Mouse (Mus musculus) kidney, adult 2 months (tissue): ENCODE data around the gene Fosb. TPM values are rescaled to one million over a fixed set of nuclear protein-coding genes. Genes with fewer than 3 reads are reported as not detected.

Experiments
- DNase-seq: peaks from one replicate; pipeline ENCODE4 v3.0.0; 2021
- H3K27ac ChIP-seq: fragments of 200-500 bp; 2 replicates; pipeline ENCODE4 v1.5.1; 2012; ENCODE audit warnings: low read depth, low read length, control low read depth, inconsistent platforms; ENCODE audit not compliant: insufficient read depth
- H3K27me3 ChIP-seq: fragments of 200-500 bp; replicated peaks from 2 replicates; pipeline ENCODE4 v1.6.1; 2012; ENCODE audit warnings: mild to moderate bottlenecking, moderate library complexity, low read length, inconsistent platforms; ENCODE audit not compliant: control insufficient read depth, insufficient read depth
- H3K36me3 ChIP-seq: fragments of 200-500 bp; 2 replicates; pipeline ENCODE4 v1.6.1; 2012; ENCODE audit warnings: mild to moderate bottlenecking, moderate library complexity, low read length, inconsistent platforms; ENCODE audit not compliant: control insufficient read depth, insufficient read depth
- H3K4me1 ChIP-seq: fragments of 200-500 bp; 2 replicates; pipeline ENCODE4 v1.6.1; 2011; ENCODE audit warnings: low read length; ENCODE audit not compliant: control insufficient read depth, insufficient read depth
- H3K4me3 ChIP-seq: fragments of 200-500 bp; 2 replicates; pipeline ENCODE4 v1.5.1; 2011; ENCODE audit warnings: mild to moderate bottlenecking, low read depth, low read length, control low read depth; ENCODE audit not compliant: insufficient read depth
- CTCF ChIP-seq: fragments of 200-500 bp; conservative IDR thresholded peaks from 2 replicates; pipeline ENCODE4 v1.5.1; 2011; ENCODE audit warnings: low read depth, mild to moderate bottlenecking, control low read depth, low read length, moderate library complexity, mixed read lengths; ENCODE audit not compliant: insufficient read depth, insufficient read length
- POLR2A ChIP-seq: fragments of 200-500 bp; IDR thresholded peaks from one replicate; pipeline ENCODE4 v1.6.1; 2011; ENCODE audit warnings: low read depth, low read length, control low read depth
- WGBS: fragments of 180-500 bp; shearing (Covaris S2); methylation state at CpG from one replicate; pipeline ENCODE4 v1.1.7; 2018; 5-methylcytosine and 5-hydroxymethylcytosine counted together
- polyA plus RNA-seq: library from polyadenylated mRNA; depleted of rRNA; stranded (reverse); fragments of >200 nt; gene quantifications from 2 replicates; pipeline ENCODE4 v1.2.3, GENCODE M21; 2012

Gene Fosb
- polyA plus RNA-seq, 1 experiment = 0.17 TPM

DNA sequence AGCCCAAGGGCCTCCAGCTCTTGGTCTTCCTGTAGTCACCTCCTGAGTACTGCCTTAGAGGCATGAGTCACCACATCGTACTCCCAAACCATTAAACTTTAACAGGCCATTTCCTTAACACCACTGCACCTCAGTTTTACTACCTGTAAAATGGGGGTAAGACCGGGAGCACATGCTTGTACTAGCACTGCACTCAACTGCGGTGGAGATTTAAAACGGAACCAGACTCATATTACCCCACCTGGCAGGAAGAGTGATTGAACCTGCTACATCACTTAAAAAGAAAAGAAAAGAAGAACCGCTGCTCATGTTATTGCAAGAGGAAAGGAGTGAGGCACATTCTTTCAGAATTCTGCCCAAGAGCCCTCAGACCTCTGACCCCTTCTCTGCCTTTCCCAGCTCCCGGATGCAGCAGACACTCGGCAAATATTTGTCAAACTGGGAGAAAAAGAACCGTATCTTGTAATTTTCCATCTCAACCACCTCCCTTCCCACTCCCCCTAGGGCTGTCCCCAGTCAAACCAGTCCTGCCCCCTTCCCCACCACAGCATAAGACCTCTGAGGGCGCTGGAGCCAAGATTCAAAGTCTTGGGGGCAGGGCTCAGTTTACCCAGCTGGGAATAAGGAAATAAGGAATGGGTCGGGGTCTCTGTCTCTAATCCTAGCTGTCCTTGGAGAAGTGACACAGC is 40.7 kb downstream of the Fosb start:
- TF ChIP-seq CTCF = no peak
- TF ChIP-seq POLR2A = no peak
- Histone ChIP-seq H3K27me3 (no peaks in the 10 kb centered on the region), H3K4me3 (peak overlapping the region; percentile 87), H3K27ac (peak overlapping the region; percentile 84), H3K36me3 (no peaks in the 10 kb centered on the region), H3K4me1 (peaks cover 19% of the 10 kb centered on the region)
- 16% methylated on average over 10 of the region's 10 CpGs for WGBS
- peak; percentile 71 for DNase-seq

DNA sequence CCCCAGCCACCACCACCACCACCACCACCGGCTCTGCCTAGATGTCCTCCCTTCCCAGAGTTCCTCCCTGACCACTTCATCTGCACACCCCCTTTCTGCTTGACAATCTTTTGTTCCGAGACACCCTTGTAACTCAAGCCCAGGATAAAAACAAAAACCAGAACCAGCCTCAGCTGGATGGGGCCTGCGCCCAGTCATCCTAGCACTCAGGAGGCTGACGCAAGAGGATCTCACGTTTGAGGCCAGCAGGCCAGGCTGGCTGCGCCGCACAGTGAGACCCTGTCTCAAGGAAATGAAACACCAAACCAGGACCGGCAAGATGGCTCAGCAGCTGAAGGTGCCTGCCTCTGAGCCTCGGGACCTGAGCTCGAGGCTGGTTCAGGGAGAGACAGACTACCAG is 42.8 kb downstream of the Fosb start:
- 41% methylated on average over 10 of the region's 10 CpGs for WGBS
- Histone ChIP-seq H3K27ac (peak overlapping the region; percentile 41; the same call in 1 of the 2 replicates), H3K36me3 (no peaks in the 10 kb centered on the region), H3K27me3 (no peaks in the 10 kb centered on the region), H3K4me3 (no peak overlapping the region), H3K4me1 (peaks cover 16% of the 10 kb centered on the region)
- no peak for DNase-seq
- no peak for TF ChIP-seq CTCF
- TF ChIP-seq POLR2A = no peak

DNA sequence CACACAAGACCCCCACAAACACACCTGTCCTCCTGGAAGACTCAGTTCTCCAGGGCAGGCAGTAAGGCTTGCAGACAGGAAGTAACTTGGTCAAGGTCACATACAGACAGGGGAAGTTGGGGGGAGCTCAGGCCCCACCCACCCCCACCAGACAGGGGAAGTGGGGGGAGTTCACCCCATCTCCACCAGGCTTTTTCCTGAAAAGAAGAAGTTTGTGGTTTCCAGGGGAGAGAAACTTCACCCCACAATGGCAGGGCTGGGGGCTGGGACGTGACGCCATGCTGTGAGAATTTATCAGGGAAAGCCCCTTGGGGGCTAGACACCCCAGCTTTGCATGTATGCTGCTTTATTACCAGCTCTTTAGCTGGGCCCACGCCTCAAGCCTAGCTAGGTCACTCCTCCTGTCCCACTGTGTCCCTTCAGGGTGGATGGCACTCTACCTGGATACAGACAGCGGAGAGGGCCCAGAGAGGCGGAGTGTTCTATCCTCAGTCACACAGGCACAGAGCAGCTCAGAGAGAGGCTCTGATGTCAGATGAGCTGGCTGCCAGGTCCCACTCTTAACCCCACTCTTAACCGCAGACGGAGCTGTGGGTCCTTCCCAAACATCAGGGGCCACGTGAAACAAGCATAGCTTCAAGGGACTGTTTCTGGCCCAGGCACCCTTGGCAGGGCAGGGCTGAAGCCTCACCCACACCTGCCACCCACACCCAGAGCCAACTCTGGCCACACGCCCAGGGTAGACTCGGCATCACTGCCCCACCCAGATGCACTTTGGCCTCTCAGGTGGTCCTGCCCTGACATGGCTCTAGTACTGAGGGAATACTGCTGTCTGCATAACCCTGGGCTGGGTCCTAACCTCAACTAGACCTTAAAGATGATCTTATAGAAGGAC is 43.7 kb downstream of the Fosb start:
- no peaks in the 10 kb centered on the region for H3K36me3 ChIP-seq
- H3K27ac ChIP-seq = no peak overlapping the region; the same call in 1 of the 2 replicates
- peaks cover 16% of the 10 kb centered on the region for H3K4me1 ChIP-seq
- DNase-seq = peak; percentile 62
- WGBS = 48% methylated on average over 10 of the region's 10 CpGs
- H3K4me3 ChIP-seq = no peak overlapping the region
- no peak for TF ChIP-seq CTCF
- no peaks in the 10 kb centered on the region for H3K27me3 ChIP-seq

DNA sequence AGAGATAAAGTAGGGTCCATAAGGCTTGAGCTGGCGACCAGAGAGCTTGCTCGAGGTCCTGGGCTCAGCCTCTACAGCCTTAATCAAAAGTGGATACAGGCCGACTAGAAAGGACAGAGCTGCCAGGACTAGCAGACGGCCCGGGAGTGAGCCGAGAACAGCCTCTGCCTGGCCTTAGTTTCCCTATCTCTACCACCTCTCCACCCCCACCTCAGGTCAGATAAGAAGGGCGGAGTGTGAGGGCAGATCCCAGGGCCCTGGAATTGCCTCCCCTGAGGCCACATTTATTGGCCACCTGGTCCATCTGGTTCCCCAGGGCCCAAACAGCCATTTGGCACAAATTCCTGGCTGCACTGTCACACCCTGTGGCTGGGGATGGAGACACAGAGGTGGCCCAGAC is 44.7 kb downstream of the Fosb start:
- Histone ChIP-seq H3K27ac (no peak overlapping the region), H3K27me3 (no peaks in the 10 kb centered on the region), H3K4me3 (no peak overlapping the region), H3K36me3 (no peaks in the 10 kb centered on the region; the same call in 1 of the 2 replicates), H3K4me1 (peaks cover 16% of the 10 kb centered on the region)
- WGBS = 77% methylated on average over 7 of the region's 7 CpGs
- no peak for TF ChIP-seq CTCF
- TF ChIP-seq POLR2A = no peak
- no peak for DNase-seq

DNA sequence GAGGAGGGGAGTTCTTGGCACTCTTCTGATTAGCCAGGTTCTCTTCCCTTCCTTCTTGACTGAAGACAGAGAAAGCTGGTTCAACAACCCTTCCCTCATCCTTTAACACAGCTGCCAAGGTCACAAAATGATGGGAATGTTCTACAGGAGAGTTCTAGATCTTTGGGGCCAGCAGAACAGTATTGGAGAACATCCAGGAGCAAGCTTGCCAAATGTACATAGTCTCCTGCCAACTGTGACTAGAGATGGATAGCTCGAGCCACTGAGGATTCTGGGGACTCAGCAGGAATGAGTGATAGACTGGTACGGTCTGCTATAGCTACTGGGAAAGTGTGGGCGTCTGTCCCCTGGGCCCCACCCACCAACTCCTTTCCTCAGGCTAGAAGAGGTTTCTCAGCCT is 51.5 kb downstream of the Fosb start:
- 20% methylated on average over 3 of the region's 3 CpGs for WGBS
- Histone ChIP-seq H3K36me3 (no peaks in the 10 kb centered on the region; the same call in 1 of the 2 replicates), H3K4me3 (no peak overlapping the region), H3K27ac (no peak overlapping the region), H3K4me1 (0 out of 2 replicates have a peak, but pooled peaks cover 4% of the 10 kb centered on the region), H3K27me3 (no peaks in the 10 kb centered on the region)
- peak; percentile 67 for DNase-seq
- TF ChIP-seq CTCF = no peak
- TF ChIP-seq POLR2A = no peak

DNA sequence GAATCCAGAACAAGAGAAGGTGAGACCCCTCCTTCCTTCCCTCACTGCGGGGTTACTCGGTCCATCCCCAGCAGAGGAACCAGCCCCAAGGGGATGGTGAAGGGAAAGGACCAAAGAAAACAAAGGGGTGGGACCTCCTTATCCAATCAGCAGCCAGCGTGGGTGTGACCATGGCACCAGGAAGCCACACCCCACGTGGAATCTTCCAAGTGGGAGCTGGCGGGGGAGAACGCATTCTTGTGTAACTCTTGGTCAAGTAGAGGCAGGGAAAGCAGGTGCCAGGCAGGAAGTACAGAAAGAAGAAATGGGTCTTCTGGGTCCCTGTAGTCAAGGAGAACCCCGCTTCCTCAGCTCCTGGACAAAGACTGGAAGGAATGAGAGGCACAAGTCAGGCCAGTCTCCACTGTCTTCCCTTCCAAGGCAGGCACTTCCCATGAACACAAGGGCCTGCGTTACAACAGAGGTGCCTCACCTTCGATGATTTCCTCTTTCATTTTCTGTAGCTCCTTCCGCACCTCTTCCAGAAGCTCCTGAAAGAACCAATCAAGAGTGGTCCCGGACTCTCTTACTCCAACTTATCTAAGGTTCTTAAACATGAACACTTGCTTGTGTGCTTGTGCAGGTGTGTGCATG is 52.3 kb downstream of the Fosb start:
- Histone ChIP-seq H3K27me3 (no peaks in the 10 kb centered on the region), H3K36me3 (no peaks in the 10 kb centered on the region; the same call in 1 of the 2 replicates), H3K4me1 (0 out of 2 replicates have a peak, but pooled peaks cover 4% of the 10 kb centered on the region), H3K4me3 (no peak overlapping the region), H3K27ac (no peak overlapping the region)
- DNase-seq = peak; percentile 88
- 41% methylated on average over 11 of the region's 11 CpGs for WGBS
- no peak for TF ChIP-seq POLR2A
- TF ChIP-seq CTCF = no peak

DNA sequence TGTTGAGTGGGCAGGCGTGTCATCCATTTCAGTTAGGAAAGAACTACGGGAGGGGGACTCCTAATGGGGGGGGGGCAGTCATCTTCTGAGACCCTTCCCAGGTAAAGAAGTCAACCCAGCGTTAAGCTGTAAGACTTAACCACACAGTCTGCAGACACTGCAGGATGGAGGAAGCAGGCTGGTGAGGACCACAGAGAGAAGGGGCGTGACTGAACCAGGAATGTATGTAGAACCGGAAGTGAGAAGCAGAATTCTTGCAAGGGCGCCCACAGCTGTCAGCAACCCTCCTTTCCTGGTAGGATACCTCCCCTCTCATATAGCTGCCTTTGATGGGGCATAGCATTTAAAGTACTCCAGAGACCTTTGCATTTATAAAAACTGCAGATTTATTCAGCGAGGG is 53.3 kb downstream of the Fosb start:
- no peak overlapping the region for H3K27ac ChIP-seq
- H3K4me3 ChIP-seq = no peak overlapping the region
- 0 out of 2 replicates have a peak, but pooled peaks cover 4% of the 10 kb centered on the region for H3K4me1 ChIP-seq
- no peak for TF ChIP-seq CTCF
- TF ChIP-seq POLR2A = no peak
- no peaks in the 10 kb centered on the region for H3K27me3 ChIP-seq
- no peak for DNase-seq
- WGBS = 76% methylated on average over 7 of the region's 7 CpGs
- no peaks in the 10 kb centered on the region; the same call in 1 of the 2 replicates for H3K36me3 ChIP-seq
